Mouse (Mus musculus) gastrocnemius, adult 8-10 months (tissue): ENCODE data around the gene Pim1. TPM values are rescaled to one million over a fixed set of nuclear protein-coding genes. Genes with fewer than 3 reads are reported as not detected.
A peak's percentile ranks its signal among the peaks of the same experiment; 100 is the strongest.
"Not testable (repeated sequence)": the region's sequence is repeated elsewhere in the genome, so short reads cannot be mapped to it uniquely, and the experiment has no call there.

ENCODE experiments used
- DNase-seq, 2 experiments: peaks; one replicate each; pipeline ENCODE4 v3.0.0; 2022; ENCODE audit warnings: low spot score in 2 of 2
- total RNA-seq, 4 experiments: library from RNA; stranded (reverse); gene quantifications; 2 replicates each; pipeline ENCODE4 v1.2.4; 2022

Pim1 gene
- total RNA-seq, 4 experiments from 2014 or later = 8.6 to 18.9 (median 11.3) TPM

DNA sequence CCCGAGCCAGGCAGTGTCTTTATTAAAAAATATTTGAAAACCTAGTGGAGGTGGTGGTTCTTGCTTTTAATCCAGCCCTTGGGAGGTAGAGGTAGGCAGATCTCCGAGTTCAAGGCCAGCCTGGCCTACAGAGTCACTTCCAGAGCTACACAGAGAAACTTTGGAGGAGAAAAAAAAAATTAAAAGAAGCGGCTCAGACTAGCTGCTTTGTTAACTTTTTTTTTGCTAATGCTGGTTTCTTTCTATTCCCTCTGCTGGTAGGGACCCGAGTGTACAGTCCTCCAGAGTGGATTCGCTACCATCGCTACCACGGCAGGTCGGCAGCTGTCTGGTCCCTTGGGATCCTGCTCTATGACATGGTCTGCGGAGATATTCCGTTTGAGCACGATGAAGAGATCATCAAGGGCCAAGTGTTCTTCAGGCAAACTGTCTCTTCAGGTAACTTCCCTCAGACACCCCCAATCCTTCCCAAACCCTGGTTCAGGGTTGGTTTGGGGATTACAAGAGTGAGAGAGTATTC is 3.0 kb downstream of the Pim1 start:
- no peak for DNase-seq

GRCm38 (mm10) chr17:29494062-29494731 is 3.6 kb downstream of the Pim1 start:
- DNase-seq = no peak

- DNase-seq = no peak
These were observed 4.2 kb downstream of the Pim1 start for GRCm38 (mm10) chr17:29494732-29495076.

DNA sequence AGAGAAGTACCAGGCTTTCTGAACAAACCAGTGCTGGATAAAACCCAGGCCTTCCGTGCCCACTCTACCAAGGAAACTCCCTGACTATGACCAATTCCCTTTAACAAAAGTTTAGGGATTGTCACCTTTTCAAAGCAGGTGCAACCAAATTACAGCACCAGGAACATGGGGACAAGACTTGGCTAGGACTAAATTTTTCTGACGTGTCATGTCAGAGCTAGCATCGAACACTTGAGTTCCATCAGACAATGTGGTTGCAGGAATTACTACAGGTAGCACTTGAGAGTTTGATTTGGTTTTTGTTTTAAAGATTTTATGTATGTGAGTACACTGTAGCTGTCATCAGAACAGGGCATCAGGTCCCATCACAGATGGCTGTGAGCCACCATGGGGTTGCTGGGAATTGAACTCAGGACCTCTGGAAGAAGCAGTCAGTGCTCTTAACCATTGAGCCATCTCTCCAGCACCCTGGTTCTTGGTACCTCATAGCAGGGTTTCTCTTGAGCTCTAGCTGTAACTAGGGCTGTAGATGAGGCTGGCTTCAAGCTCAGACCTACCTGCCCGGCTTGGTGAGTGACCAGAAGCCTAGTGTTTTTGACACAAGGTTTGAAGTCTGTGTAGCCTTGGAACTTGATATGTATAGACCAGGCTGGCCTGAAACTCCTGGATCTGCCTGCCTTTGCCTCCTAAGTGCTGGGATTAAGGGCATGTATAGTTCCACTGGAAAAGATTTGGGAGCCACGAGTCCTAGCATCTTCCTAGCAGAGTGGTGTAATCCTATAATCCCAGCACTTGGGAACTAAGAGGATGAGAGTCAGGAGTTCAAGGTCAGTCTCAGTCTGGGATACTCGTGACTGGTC is 5.9 kb downstream of the Pim1 start:
- DNase-seq = no peak

DNA sequence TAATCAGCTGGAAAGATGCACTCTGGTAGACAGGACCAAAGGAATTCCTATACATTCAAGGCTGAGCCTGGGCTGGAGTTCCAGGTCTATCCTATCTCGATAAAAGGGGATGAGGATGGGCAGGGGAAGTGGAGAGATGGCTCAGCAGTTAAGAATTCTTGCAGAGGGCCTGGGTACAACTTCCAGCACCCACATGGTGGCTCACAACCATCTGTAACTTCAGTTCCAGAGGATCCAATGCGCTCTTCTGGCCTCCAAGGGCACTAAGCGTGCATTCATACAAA is 6.5 kb downstream of the Pim1 start:
- DNase-seq = no peak

DNA sequence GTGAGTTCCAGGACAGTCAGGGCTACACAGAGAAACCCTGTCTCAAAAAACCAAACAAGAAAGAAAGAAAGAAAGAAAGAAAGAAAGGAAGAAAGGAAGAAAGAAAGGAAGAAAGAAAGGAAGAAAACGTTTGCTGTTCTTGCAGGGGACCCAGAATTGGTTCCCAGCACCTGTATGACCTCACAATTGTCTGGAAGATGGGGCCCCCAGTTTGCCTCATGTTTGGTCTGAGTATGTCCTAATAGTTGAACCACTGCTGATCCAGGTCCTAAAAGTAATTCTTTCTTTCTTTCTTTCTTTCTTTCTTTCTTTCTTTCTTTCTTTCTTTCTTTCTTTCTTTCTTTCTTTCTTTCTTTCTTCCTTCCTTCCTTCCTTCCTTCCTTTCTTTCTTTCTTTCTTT is 6.9 kb downstream of the Pim1 start:
- DNase-seq = not testable (repeated sequence)

DNA sequence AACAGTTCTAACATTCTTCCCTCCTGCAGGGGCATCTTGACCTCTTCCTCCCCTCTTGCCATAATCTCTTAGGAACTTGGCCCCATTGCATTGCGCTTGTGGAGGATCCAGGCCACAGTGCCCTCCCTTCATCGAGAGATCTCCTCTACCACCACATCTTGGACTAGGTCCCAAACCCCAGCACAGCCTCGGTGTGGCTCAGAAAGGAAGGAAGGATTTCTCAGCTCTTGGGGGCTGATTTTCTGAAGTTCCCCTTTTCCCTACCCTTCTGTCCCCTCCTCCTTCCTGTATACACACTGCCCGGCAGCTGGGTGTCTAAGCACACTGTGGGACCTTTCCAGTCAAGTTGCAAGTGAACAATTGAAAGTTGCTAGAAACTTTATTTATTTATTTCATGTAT is 7.5 kb downstream of the Pim1 start:
- DNase-seq = no peak

GRCm38 (mm10) chr17:29498952-29499351 is 8.4 kb downstream of the Pim1 start:
- DNase-seq = not testable (repeated sequence)

DNA sequence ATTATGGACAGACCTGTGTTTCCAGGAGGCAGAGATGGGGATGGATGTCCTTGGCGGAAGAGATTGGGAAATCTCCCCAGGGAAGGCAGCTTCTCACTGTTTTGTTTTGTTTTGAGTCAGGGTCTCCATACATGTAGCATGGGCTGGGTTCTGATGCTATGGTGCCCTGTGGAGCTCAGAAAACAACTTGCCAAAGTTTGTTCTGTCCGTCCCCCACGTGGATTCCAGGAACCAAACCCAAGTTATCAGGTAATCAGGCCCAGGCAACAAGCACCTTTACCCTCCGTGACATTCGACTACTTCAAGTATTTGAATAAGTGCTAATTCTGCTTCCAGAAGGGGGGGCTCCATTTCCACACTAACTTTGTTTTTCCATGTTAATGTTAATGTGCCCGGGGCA is 9.0 kb downstream of the Pim1 start:
- no peak for DNase-seq

DNA sequence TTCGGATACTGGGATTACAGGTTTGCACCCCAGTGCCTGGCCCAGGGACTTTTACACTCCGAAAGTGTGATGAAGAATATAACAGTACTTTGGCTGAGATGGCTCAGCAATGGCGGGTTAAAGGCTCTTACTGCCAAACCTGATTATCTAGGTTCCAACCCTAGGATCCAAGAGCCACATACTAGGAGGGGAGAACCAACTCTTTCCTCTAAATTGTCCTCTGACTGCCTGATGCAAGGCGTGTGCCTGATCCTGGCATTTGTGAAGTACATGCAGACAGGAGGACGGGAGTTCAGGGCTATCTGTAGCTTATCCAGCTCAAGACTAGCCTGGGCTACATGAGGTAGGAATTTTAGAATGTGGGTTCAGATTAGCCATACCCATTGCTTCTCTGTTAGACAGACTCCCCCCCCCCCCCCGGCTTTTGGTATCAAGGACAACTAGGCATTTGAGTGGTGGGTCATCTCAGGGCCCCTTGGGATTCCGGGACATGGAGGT is 9.7 kb downstream of the Pim1 start:
- DNase-seq = no peak

- DNase-seq = no peak
These were observed 10.4 kb downstream of the Pim1 start for GRCm38 (mm10) chr17:29500802-29501469.

DNA sequence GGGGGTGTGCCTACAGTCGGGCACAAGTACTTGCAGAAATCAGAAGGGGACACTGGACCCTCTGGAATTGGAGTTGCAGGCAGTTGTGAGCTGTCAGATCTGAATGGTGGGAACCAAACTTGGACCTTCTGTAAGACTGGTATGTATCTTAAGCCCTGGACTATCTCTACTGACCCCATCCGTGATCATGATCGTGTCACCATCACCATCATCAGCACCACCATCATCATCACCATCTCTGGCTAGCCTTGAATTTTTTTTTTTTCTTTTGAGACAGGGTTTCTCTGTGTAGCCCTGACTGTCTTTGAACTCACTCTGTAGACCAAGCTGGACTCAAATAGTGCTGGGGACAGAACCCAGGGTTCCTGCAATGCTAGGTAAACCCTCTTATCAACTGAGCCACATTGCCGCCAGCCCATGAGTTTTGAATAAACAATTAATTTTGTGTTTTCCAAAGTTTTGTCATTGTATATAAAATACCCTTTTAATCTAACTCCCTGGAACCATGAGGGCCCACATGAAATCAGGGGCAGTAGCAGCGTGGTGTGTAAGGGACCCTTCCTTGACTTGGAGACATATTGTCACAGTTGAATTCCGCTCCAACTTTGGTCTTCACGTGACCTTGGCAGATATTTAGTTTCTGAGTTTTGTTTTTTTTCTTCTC is 11.6 kb downstream of the Pim1 start:
- DNase-seq = no peak

DNA sequence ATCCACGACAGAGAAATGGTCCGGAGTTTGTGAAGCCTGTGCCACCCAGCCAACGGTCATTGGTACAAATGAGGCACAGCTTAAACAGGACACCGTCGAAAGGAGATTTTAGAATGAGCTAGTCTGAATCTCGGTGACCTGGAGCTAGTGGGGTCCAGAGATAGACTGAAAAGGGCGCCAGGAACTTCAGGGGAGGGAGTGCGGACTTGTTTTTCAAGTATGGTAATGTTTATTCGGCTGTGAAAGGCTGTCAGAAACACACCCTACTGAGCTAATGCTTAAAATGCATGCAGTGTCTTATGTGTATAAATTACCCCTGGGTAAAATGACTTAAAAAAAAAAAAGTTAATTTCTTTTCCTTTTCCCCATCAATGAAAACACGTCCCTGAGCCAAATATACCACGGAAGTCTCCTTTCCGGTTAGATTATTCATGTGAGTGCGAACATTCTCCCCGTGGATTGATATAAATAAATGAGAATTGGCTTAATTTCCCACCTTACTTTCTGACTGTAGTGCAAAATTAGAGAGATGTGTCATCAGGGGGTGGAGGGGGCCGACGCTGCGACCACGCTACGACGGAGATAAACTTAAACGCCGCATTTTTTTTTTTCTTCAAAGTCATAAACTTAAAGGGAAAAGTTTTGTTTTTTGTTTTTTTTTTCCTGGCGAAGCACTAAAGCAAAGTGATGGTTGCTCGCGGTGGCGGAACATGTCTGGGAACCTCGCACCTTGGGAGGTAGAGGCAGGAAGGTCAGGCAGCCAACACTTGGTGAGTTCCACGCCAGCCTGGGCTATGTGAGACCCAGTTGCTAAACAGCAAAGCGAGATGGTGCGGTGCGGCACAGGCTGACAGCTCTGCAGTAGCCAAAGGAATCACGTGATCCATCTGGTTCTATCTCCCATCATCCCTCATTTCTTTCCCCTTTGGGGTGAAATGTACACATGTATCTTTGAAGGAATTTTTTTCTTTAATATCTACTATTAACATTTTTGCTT is 12.4 kb downstream of the Pim1 start:
- DNase-seq = no peak

- no peak for DNase-seq
These were observed 13.1 kb downstream of the Pim1 start for GRCm38 (mm10) chr17:29503700-29504099.

DNA sequence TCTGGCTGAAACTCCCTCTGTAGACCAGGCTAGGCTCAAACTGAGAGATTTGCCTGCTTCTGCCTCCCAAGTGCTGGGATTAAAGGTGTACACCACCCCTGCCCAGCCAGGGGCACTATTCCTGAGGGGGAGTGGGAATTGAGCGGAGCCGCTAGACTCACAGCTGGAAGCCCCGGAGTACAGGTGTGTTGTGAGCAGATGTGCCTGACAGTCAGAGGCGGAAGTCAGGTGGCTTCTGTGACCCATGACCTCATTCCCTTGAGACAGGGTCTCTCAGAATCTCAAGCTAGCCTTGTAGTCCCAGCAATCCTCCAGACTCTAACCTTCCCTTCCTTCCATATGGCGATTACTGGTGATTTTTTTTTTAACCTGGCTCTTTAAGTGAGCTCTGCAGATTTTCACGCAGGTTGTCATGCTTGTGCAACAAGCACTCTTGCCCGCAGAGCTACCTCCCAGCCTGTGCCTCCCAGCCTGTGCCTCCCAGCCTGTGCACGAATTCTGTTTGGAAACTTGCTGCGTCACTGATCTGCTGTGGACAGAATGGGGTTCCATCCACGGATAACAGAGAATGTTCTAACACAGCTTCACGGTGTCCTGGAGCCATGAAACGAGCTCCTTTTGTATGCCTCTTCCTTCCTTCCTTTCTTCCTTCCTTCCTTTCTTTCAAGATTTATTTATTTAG is 18.5 kb downstream of the Pim1 start:
- DNase-seq = no peak

- DNase-seq = no peak
These were observed 20.1 kb downstream of the Pim1 start for GRCm38 (mm10) chr17:29510691-29511090.

- no peak for DNase-seq
These were observed 22.6 kb downstream of the Pim1 start for GRCm38 (mm10) chr17:29513044-29513730.

DNA sequence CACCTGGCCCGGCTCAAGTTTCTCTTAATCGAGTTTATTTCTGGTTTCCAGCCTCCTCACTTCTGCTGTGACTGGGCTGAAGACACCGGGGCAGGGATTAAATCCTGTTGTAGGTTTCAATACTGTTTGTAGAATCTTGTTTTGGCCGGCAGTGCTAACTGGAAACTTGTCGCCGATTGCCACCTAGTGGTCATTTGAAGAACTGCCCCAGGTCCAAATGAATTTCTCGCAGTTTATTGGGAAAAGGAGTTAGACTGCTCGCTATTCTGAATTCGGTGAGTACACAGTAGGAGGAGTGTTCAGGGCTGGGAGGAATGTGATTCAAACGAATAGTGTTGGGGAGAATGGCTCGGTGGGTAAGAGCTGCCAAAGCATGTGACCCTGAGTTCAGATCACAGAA is 23.9 kb downstream of the Pim1 start:
- peak; percentile 65 to 72 for DNase-seq

DNA sequence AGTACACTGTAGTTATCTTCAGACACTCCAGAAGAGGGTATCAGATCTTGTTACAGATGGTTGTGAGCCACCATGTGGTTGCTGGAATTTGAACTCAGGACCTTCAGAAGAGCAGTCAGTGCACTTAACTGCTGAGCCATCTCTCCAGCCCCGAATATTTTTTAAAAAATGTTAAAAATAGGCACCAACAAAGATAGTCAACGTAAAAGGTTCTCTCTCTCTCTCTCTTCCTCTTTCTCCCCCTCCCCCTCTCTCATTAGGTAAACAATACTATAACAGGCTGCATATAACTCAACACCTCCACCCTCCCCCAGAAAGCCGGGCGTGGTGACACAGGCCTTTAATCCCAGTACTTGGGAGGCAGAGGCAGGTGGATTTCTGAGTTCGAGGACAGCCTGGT is 28.1 kb downstream of the Pim1 start:
- DNase-seq = not testable (repeated sequence)
